Mouse (Mus musculus) forebrain, embryonic 15.5 days (tissue): ENCODE measurements around the gene Npnt. TPM values are rescaled to one million over a fixed set of nuclear protein-coding genes. Genes with fewer than 3 reads are reported as not detected.

Experiments used
- ATAC-seq: fragments of 200-750 bp; cut with Nextera tagmentation; replicated peaks from 2 replicates; pipeline ENCODE4 v1.8.0; 2017; ENCODE audit warnings: mild to moderate bottlenecking, moderate TSS enrichment, moderate library complexity
- H3K27ac ChIP-seq: fragments of 300-500 bp; sonication (generic); replicated peaks from 2 replicates; pipeline ENCODE4 v1.5.1; 2015; ENCODE audit warnings: mild to moderate bottlenecking, inconsistent platforms
- H3K27me3 ChIP-seq: fragments of 300-500 bp; sonication (generic); 2 replicates; pipeline ENCODE4 v1.6.1; 2015; ENCODE audit warnings: inconsistent platforms
- H3K36me3 ChIP-seq: fragments of 300-500 bp; sonication (generic); 2 replicates; pipeline ENCODE4 v1.6.1; 2015; ENCODE audit warnings: mild to moderate bottlenecking, inconsistent platforms
- H3K4me1 ChIP-seq: fragments of 300-500 bp; sonication (generic); 2 replicates; pipeline ENCODE4 v1.6.1; 2015; ENCODE audit warnings: inconsistent platforms
- H3K4me2 ChIP-seq: fragments of 300-500 bp; sonication (generic); replicated peaks from 2 replicates; pipeline ENCODE4 v1.6.1; 2015; ENCODE audit warnings: mild to moderate bottlenecking, inconsistent platforms
- H3K4me3 ChIP-seq: fragments of 300-500 bp; sonication (generic); 2 replicates; pipeline ENCODE4 v1.5.1; 2015; ENCODE audit warnings: mild to moderate bottlenecking, inconsistent platforms
- H3K9ac ChIP-seq: fragments of 300-500 bp; sonication (generic); replicated peaks from 2 replicates; pipeline ENCODE4 v1.6.1; 2015; ENCODE audit warnings: mild to moderate bottlenecking, inconsistent platforms
- H3K9me3 ChIP-seq: fragments of 300-500 bp; sonication (generic); 2 replicates; pipeline ENCODE4 v1.6.1; 2016; ENCODE audit warnings: inconsistent platforms
- WGBS: fragments of 180-500 bp; shearing (Covaris S2); methylation state at CpG from one replicate; pipeline ENCODE4 v1.1.7; 2015; ENCODE audit warnings: mixed read lengths; 5-methylcytosine and 5-hydroxymethylcytosine counted together
- polyA plus RNA-seq: library from polyadenylated mRNA; unstranded; fragments of >200 nt; fragmentation: Nextera tagmentation; extraction: Ambion mirVana; gene quantifications from 2 replicates; pipeline ENCODE4 v1.2.1, GENCODE M21; 2015

Gene Npnt
- polyA plus RNA-seq, 1 experiment from 2014 or later: 8.2 TPM

GRCm38 (mm10) chr3:132842676-132843075 lies 107.4 kb downstream of the Npnt start:
- Histone ChIP-seq H3K9me3 (no peaks in the 10 kb centered on the region), H3K36me3 (peaks cover 25% of the 10 kb centered on the region), H3K4me3 (no peak overlapping the region), H3K27me3 (no peaks in the 10 kb centered on the region), H3K9ac (no peak overlapping the region), H3K4me1 (no peaks in the 10 kb centered on the region), H3K4me2 (no peak overlapping the region), H3K27ac (no peak overlapping the region)
- WGBS: 90% methylated on average over 6 of the region's 6 CpGs
- no peak for ATAC-seq

- Histone ChIP-seq H3K4me3 (no peak overlapping the region), H3K4me1 (no peaks in the 10 kb centered on the region), H3K9ac (no peak overlapping the region), H3K27me3 (no peaks in the 10 kb centered on the region), H3K36me3 (peaks cover 25% of the 10 kb centered on the region), H3K27ac (no peak overlapping the region), H3K9me3 (no peaks in the 10 kb centered on the region), H3K4me2 (no peak overlapping the region)
- no peak for ATAC-seq
- WGBS: 91% methylated on average over 8 of the region's 8 CpGs
Measured at GRCm38 (mm10) chr3:132839516-132839915, 110.6 kb downstream of the Npnt start.

- Histone ChIP-seq H3K4me1 (no peaks in the 10 kb centered on the region), H3K27me3 (no peaks in the 10 kb centered on the region), H3K9me3 (no peaks in the 10 kb centered on the region), H3K4me3 (no peak overlapping the region), H3K36me3 (peaks cover 25% of the 10 kb centered on the region), H3K4me2 (no peak overlapping the region), H3K27ac (no peak overlapping the region), H3K9ac (no peak overlapping the region)
- ATAC-seq: no peak
- 93% methylated on average over 14 of the region's 15 CpGs for WGBS
Measured at GRCm38 (mm10) chr3:132838656-132839417, 111.3 kb downstream of the Npnt start.

GRCm38 (mm10) chr3:132837134-132837533 lies 113.0 kb downstream of the Npnt start:
- H3K4me2 ChIP-seq: no peak overlapping the region
- no peak for ATAC-seq
- no peak overlapping the region for H3K27ac ChIP-seq
- no peak overlapping the region for H3K9ac ChIP-seq
- H3K9me3 ChIP-seq: no peaks in the 10 kb centered on the region
- no peaks in the 10 kb centered on the region for H3K27me3 ChIP-seq
- 90% methylated on average over 4 of the region's 4 CpGs for WGBS
- no peak overlapping the region for H3K4me3 ChIP-seq
- peaks cover 21% of the 10 kb centered on the region for H3K36me3 ChIP-seq
- H3K4me1 ChIP-seq: no peaks in the 10 kb centered on the region

GRCm38 (mm10) chr3:132835118-132835794 lies 114.8 kb downstream of the Npnt start:
- Histone ChIP-seq H3K4me3 (no peak overlapping the region), H3K4me1 (no peaks in the 10 kb centered on the region), H3K27ac (no peak overlapping the region), H3K36me3 (peaks cover 13% of the 10 kb centered on the region), H3K9ac (no peak overlapping the region), H3K27me3 (no peaks in the 10 kb centered on the region), H3K4me2 (no peak overlapping the region), H3K9me3 (no peaks in the 10 kb centered on the region)
- 84% methylated on average over 6 of the region's 6 CpGs for WGBS
- ATAC-seq: no peak

Other genes with a start within 250 kb of the Npnt start
- 19.2 and 19.5 TPM in 2 replicates for gene Ints12, start 141.5 kb upstream of the Npnt start, polyA plus RNA-seq
- gene Gstcd, start 141.7 kb upstream of the Npnt start, polyA plus RNA-seq: 4.4 and 4.6 TPM in 2 replicates